Mouse (Mus musculus) intestine, embryonic 15.5 days (tissue): ENCODE measurements around the gene Fes. TPM values are rescaled to one million over a fixed set of nuclear protein-coding genes. Genes with fewer than 3 reads are reported as not detected.

Experiments used
- ATAC-seq: fragments of 200-750 bp; cut with Nextera tagmentation; 2 replicates; pipeline ENCODE4 v1.8.0; 2017; ENCODE audit warnings: moderate TSS enrichment, moderate library complexity
- H3K27ac ChIP-seq: fragments of 300-500 bp; sonication (generic); 2 replicates; pipeline ENCODE4 v1.5.1; 2015; ENCODE audit warnings: mild to moderate bottlenecking, inconsistent platforms
- H3K27me3 ChIP-seq: fragments of 300-500 bp; sonication (generic); replicated peaks from 2 replicates; pipeline ENCODE4 v1.6.1; 2015; ENCODE audit warnings: inconsistent platforms
- H3K36me3 ChIP-seq: fragments of 300-500 bp; sonication (generic); 2 replicates; pipeline ENCODE4 v1.6.1; 2015; ENCODE audit warnings: inconsistent platforms
- H3K4me1 ChIP-seq: fragments of 300-500 bp; sonication (generic); replicated peaks from 2 replicates; pipeline ENCODE4 v1.6.1; 2015; ENCODE audit warnings: inconsistent platforms
- H3K4me2 ChIP-seq: fragments of 300-500 bp; sonication (generic); replicated peaks from 2 replicates; pipeline ENCODE4 v1.6.1; 2015; ENCODE audit warnings: mild to moderate bottlenecking, inconsistent platforms
- H3K4me3 ChIP-seq: fragments of 300-500 bp; sonication (generic); replicated peaks from 2 replicates; pipeline ENCODE4 v1.5.1; 2015; ENCODE audit warnings: inconsistent platforms
- H3K9ac ChIP-seq: fragments of 300-500 bp; sonication (generic); 2 replicates; pipeline ENCODE4 v1.6.1; 2015; ENCODE audit warnings: inconsistent platforms
- H3K9me3 ChIP-seq: fragments of 300-500 bp; sonication (generic); 2 replicates; pipeline ENCODE4 v1.6.1; 2016; ENCODE audit warnings: inconsistent platforms
- WGBS: fragments of 180-500 bp; shearing (Covaris S2); methylation state at CpG from one replicate; pipeline ENCODE4 v1.1.7; 2015; 5-methylcytosine and 5-hydroxymethylcytosine counted together
- polyA plus RNA-seq: library from polyadenylated mRNA; unstranded; fragments of >200 nt; fragmentation: Nextera tagmentation; extraction: Ambion mirVana; gene quantifications from 2 replicates; pipeline ENCODE4 v1.2.1, GENCODE M21; 2015

Fes gene
- polyA plus RNA-seq, 1 experiment from 2014 or later = 11.2 TPM

DNA sequence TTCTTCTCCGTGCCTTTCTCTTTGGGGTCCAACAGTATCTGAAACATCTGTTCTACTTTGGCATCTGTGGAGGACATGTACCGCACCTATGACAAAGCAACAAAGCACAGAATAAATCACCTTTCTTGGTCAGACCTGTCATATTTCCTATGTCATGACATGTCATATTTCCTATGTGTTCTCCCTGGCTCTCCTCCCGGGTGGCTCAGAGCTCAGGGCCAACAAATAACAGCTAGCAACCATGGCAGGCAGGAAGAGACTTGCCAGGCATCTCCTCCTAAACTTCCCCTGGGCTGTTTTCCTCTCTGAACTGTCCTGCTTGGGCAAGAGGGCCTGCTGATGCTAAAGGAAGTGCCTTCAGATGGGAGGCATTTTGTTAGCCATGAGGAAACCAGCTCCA is 50.8 kb downstream of the Fes start:
- Histone ChIP-seq H3K36me3 (peaks cover 35% of the 10 kb centered on the region), H3K27ac (no peak overlapping the region), H3K4me1 (peaks cover 15% of the 10 kb centered on the region), H3K4me2 (no peak overlapping the region), H3K4me3 (no peak overlapping the region), H3K9ac (no peak overlapping the region), H3K27me3 (no peaks in the 10 kb centered on the region), H3K9me3 (no peaks in the 10 kb centered on the region)
- 85% methylated on average over 3 of the region's 3 CpGs for WGBS
- ATAC-seq = no peak

DNA sequence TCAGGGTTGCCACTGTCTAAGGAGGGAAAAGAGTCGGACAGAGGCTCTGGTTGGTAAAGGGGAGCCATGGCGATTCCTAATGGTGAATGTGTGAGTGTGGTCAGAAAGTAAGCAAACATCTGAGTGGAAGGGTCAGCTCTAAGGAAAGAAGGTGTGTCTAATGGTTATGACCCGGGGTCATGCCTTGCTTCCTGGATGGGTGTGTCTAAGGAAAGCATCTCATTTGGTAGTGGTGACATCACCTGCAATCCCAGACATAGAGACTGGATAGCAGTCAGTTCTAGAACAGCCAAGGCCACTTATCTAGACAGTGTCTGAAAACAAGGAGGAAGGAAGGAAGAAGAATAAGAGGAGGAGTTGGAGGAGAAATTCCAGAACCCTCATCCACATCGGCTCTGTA is 52.9 kb downstream of the Fes start:
- H3K9me3 ChIP-seq = no peaks in the 10 kb centered on the region
- H3K4me3 ChIP-seq = no peak overlapping the region
- H3K27ac ChIP-seq = no peak overlapping the region
- H3K27me3 ChIP-seq = no peaks in the 10 kb centered on the region
- H3K4me1 ChIP-seq = peaks cover 10% of the 10 kb centered on the region
- H3K36me3 ChIP-seq = peaks cover 56% of the 10 kb centered on the region
- no peak overlapping the region for H3K9ac ChIP-seq
- WGBS = 87% methylated on average over 4 of the region's 4 CpGs
- no peak for ATAC-seq
- H3K4me2 ChIP-seq = no peak overlapping the region

DNA sequence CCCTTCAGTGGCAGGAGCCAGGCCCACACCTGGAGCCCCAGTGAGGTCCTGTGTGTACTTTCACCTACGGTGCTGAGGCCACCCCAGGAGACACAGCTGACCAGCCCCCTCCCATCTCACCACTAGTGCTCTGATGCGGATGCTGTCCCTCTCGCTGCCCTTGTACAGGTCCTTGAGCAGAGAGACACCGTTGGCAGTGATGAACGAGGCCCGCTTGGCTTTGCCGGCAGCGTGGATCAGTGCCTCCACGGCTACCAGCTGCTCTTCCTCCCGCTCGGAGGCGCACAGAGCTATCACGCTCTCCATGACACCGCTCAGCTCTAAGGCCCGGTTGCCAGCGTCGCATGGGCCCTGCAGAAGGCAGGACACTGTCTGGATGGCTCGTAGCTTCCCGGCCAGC is 56.3 kb downstream of the Fes start:
- 93% methylated on average over 19 of the region's 19 CpGs for WGBS
- ATAC-seq = no peak
- Histone ChIP-seq H3K4me3 (no peak overlapping the region), H3K9ac (no peak overlapping the region), H3K36me3 (peaks cover 77% of the 10 kb centered on the region), H3K9me3 (no peaks in the 10 kb centered on the region), H3K27me3 (no peaks in the 10 kb centered on the region), H3K4me2 (no peak overlapping the region), H3K27ac (no peak overlapping the region), H3K4me1 (no peaks in the 10 kb centered on the region)

DNA sequence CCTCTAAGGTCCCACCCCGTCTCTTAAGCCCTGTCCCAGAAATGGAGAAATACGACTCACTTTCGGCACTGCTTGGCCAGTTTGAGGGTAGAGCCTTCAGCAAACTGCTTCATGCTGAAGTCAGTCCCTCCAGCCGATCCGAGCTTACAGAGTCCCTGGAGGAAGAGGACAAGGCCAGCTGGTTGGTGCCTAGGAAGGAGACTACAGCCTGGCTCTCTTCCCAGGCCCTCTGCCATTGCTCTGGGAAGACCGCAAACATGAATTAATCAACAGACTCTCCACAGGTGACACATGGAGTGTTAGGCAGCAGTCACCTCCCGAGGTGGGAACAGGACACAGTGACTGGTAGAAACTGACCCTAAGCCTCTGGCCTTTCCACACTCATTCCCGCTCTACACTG is 57.5 kb downstream of the Fes start:
- H3K27ac ChIP-seq = no peak overlapping the region
- peaks cover 2% of the 10 kb centered on the region; the same call in 1 of the 2 replicates for H3K4me1 ChIP-seq
- no peak for ATAC-seq
- H3K27me3 ChIP-seq = no peaks in the 10 kb centered on the region
- H3K9me3 ChIP-seq = no peaks in the 10 kb centered on the region
- no peak overlapping the region for H3K4me3 ChIP-seq
- H3K4me2 ChIP-seq = no peak overlapping the region
- 86% methylated on average over 8 of the region's 8 CpGs for WGBS
- no peak overlapping the region for H3K9ac ChIP-seq
- H3K36me3 ChIP-seq = peaks cover 77% of the 10 kb centered on the region

Other genes with a start within 250 kb of the Fes start
- gene Sema4b, start 201.1 kb downstream of the Fes start, polyA plus RNA-seq = 16.8 and 16.9 TPM in 2 replicates
- gene Cib1, start 155.1 kb downstream of the Fes start, polyA plus RNA-seq = 199 and 237 TPM in 2 replicates
- gene Gdpgp1, start 155.1 kb downstream of the Fes start, polyA plus RNA-seq = 6.5 and 6.6 TPM in 2 replicates
- 0.96 and 1.3 TPM in 2 replicates for gene Ttll13, start 141.6 kb downstream of the Fes start, polyA plus RNA-seq
- gene Ngrn, start 126.7 kb downstream of the Fes start, polyA plus RNA-seq = 51.3 and 52.8 TPM in 2 replicates
- 12.7 and 14.8 TPM in 2 replicates for gene Vps33b, start 118.3 kb downstream of the Fes start, polyA plus RNA-seq
- 118 and 121 TPM in 2 replicates for gene Prc1, start 93.5 kb downstream of the Fes start, polyA plus RNA-seq
- gene Rccd1, start 63.5 kb downstream of the Fes start, polyA plus RNA-seq = 9.3 and 10.7 TPM in 2 replicates
- gene Unc45a, start 46.9 kb downstream of the Fes start, polyA plus RNA-seq = 37.0 and 37.6 TPM in 2 replicates
- 14.7 and 15.4 TPM in 2 replicates for gene Hddc3, start 44.8 kb downstream of the Fes start, polyA plus RNA-seq
- 13.1 and 14.7 TPM in 2 replicates for gene Man2a2, start 16.6 kb downstream of the Fes start, polyA plus RNA-seq
- 9.3 and 10.7 TPM in 2 replicates for gene Furin, start 17.5 kb upstream of the Fes start, polyA plus RNA-seq
- 16.8 and 17.4 TPM in 2 replicates for gene Blm, start 147.2 kb upstream of the Fes start, polyA plus RNA-seq